Mouse (Mus musculus): ENCODE measurements around the gene Tdrd5. TPM values are rescaled to one million over a fixed set of nuclear protein-coding genes. Genes with fewer than 3 reads are reported as not detected.

The Tdrd5 gene
- total and polyA plus RNA-seq, 3 experiments = 3.4 to 4.1 TPM; not detected in 1

DNA sequence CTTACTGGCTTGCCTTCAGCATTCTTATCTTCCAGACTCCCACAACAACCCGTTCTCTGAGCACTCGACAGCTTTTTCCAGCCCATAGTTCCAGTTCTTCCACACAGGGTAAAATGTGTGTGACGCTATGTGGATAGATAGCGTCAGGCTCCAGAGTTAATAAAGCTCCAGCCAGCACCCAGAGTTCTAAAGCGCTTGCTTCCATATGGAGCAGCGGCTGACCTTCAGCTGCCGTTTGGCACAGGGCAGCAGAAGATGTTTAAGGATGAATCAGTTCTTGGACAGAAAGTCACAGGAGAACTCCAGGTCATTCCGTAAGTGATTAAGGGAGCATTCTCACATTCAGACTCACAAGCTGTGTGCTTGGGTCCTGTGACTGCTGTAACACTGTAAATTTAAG lies 85.5 kb downstream of the Tdrd5 start:
- H3K9ac ChIP-seq (ENCODE audit: control insufficient read depth, low read depth, low read length, poor library complexity, severe bottlenecking) = no peak overlapping the region
- H3K27me3 ChIP-seq (ENCODE audit: control insufficient read depth in 1 of 2, insufficient read depth in 2 of 2, low read length in 2 of 2) = no peaks in the 10 kb centered on the region
- H3K79me2 ChIP-seq (ENCODE audit: control insufficient read depth, insufficient read depth, low read length, poor library complexity) = no peaks in the 10 kb centered on the region
- TF ChIP-seq EP300 (IDR thresholded peaks at IDR 0.05; ENCODE audit: low read depth in 1 of 2, low read length in 2 of 2) (no peak), POLR2AphosphoS5 (IDR thresholded peaks at IDR 0.05; ENCODE audit: borderline replicate concordance, low read depth, low read length) (no peak), RAD21 (IDR thresholded peaks at IDR 0.05; ENCODE audit: low read depth, low read length) (no peak), TCF12 (IDR thresholded peaks at IDR 0.05; ENCODE audit: low read depth, low read length) (no peak), SMC3 (IDR thresholded peaks at IDR 0.05; ENCODE audit: low read depth, low read length) (no peak), ELF1 (IDR thresholded peaks at IDR 0.05; ENCODE audit: low read depth, low read length) (no peak), KAT2A (conservative IDR thresholded peaks at IDR 0.05; ENCODE audit: low read depth, low read length) (no peak), MAZ (IDR thresholded peaks at IDR 0.05; ENCODE audit: low read depth, low read length) (no peak)
- H3K36me3 ChIP-seq (ENCODE audit: control insufficient read depth in 1 of 2, insufficient read depth in 2 of 2, low read length in 2 of 2) = peaks cover 0 to 8% of the 10 kb centered on the region in 2 experiments; a peak in 2 of 4 replicates
- no peak overlapping the region for H3K27ac ChIP-seq (ENCODE audit: control insufficient read depth, low read depth, low read length)
- H3K9me3 ChIP-seq (replicated peaks; ENCODE audit: insufficient read depth, low read length) = no peaks in the 10 kb centered on the region
- H3K4me1 ChIP-seq (ENCODE audit: control insufficient read depth in 1 of 2, insufficient read depth in 2 of 2, low read length in 2 of 2) = peaks cover 0 to 22% of the 10 kb centered on the region in 2 experiments
- H3K4me3 ChIP-seq (ENCODE audit: control insufficient read depth in 1 of 2, insufficient read depth in 1 of 2, low read depth in 2 of 2, low read length in 2 of 2) = no peak overlapping the region
- DNase-seq (ENCODE audit: low read depth, low spot score) = no peak

DNA sequence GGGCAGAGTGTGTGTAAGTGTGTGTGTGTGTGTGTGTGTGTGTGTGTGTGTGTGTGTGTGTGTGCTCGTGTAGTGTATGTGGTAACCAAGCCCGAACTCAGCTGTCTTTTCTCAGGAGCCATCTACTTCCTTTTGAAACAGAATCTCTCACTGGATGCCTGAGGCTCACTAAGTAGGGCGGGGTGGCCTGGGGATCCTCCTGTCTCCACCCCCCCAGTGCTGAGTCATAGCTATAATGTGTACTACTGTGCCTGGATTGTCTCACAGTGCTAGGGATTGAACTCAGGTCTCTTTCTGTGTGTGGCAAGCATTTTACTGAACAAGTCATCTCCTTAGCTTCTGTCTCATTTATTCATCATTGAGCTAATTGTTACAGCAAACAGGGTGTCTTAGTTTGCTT lies 86.1 kb downstream of the Tdrd5 start:
- TF ChIP-seq TBP (IDR thresholded peaks at IDR 0.05; ENCODE audit: low read depth, low read length) = 0 out of 2 replicates have a peak, but pooled peaks have one; percentile 17
- no peak for TF ChIP-seq POLR2AphosphoS2 (IDR thresholded peaks at IDR 0.05; ENCODE audit: low read length)
- 0 out of 2 replicates have a peak, but pooled peaks have one; percentile 29 for TF ChIP-seq MXI1 (IDR thresholded peaks at IDR 0.05; ENCODE audit: low read depth, low read length)
- peak; percentile 42; the same call in 1 of the 2 replicates for TF ChIP-seq ETS1 (IDR thresholded peaks at IDR 0.05; ENCODE audit: low read depth, low read length)
- TF ChIP-seq JUND (IDR thresholded peaks at IDR 0.05; ENCODE audit: low read depth, low read length) = 0 out of 2 replicates have a peak, but pooled peaks have one; percentile 14
- 0 out of 2 replicates have a peak, but pooled peaks have one; percentile 17 for TF ChIP-seq SIN3A (IDR thresholded peaks at IDR 0.05; ENCODE audit: low read length)
- Histone ChIP-seq H3K79me2 (ENCODE audit: control insufficient read depth, insufficient read depth, low read length, poor library complexity) (no peaks in the 10 kb centered on the region), H3K36me3 (ENCODE audit: control insufficient read depth in 1 of 2, insufficient read depth in 2 of 2, low read length in 2 of 2) (peaks cover 0 to 13% of the 10 kb centered on the region in 2 experiments; a peak in 2 of 4 replicates), H3K27ac (ENCODE audit: control insufficient read depth, low read depth, low read length) (no peak overlapping the region), H3K4me3 (ENCODE audit: control insufficient read depth in 1 of 2, insufficient read depth in 1 of 2, low read depth in 2 of 2, low read length in 2 of 2) (no peak overlapping the region), H3K9me3 (replicated peaks; ENCODE audit: insufficient read depth, low read length) (no peaks in the 10 kb centered on the region), H3K9ac (ENCODE audit: control insufficient read depth, low read depth, low read length, poor library complexity, severe bottlenecking) (0 out of 2 replicates have a peak overlapping the region, but pooled peaks have one; percentile 19), H3K27me3 (ENCODE audit: control insufficient read depth in 1 of 2, insufficient read depth in 2 of 2, low read length in 2 of 2) (no peaks in the 10 kb centered on the region), H3K4me1 (ENCODE audit: control insufficient read depth in 1 of 2, insufficient read depth in 2 of 2, low read length in 2 of 2) (peaks cover 0 to 24% of the 10 kb centered on the region in 2 experiments)
- DNase-seq (ENCODE audit: low read depth, low spot score) = peak; percentile 86

DNA sequence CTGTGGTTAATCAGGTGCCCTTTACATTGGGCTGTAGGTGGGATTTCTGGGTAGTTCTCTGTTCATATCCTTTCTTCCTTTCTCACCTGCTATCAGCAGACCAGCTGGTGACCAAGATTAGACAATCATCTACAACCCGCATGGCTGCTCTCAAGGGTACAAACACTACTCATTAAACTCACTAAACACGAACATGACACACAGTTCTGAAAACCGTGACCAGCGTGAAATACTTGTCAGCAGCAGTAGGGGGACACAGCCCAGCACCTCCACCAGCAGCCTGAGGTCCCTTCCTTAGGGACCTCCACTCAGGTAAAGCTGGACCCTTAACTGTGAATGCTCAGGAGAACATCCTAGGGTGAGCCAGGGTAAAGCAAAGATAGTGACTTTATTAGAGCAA lies 87.2 kb downstream of the Tdrd5 start:
- no peak for DNase-seq (ENCODE audit: low read depth, low spot score)
- peaks cover 0 to 13% of the 10 kb centered on the region in 2 experiments; a peak in 2 of 4 replicates for H3K36me3 ChIP-seq (ENCODE audit: control insufficient read depth in 1 of 2, insufficient read depth in 2 of 2, low read length in 2 of 2)
- no peak overlapping the region for H3K4me3 ChIP-seq (ENCODE audit: control insufficient read depth in 1 of 2, insufficient read depth in 1 of 2, low read depth in 2 of 2, low read length in 2 of 2)
- H3K27ac ChIP-seq (ENCODE audit: control insufficient read depth, low read depth, low read length) = no peak overlapping the region
- H3K9ac ChIP-seq (ENCODE audit: control insufficient read depth, low read depth, low read length, poor library complexity, severe bottlenecking) = no peak overlapping the region
- peaks cover 0 to 24% of the 10 kb centered on the region in 2 experiments for H3K4me1 ChIP-seq (ENCODE audit: control insufficient read depth in 1 of 2, insufficient read depth in 2 of 2, low read length in 2 of 2)
- TF ChIP-seq GATA1 (IDR thresholded peaks at IDR 0.05; ENCODE audit: low read depth, low read length) (0 out of 2 replicates have a peak, but pooled peaks have one; percentile 15), POLR2AphosphoS2 (IDR thresholded peaks at IDR 0.05; ENCODE audit: low read length) (no peak), EP300 (IDR thresholded peaks at IDR 0.05; ENCODE audit: low read depth in 1 of 2, low read length in 2 of 2) (no peak), HCFC1 (IDR thresholded peaks at IDR 0.05; ENCODE audit: low read depth, low read length) (no peak)
- no peaks in the 10 kb centered on the region for H3K27me3 ChIP-seq (ENCODE audit: control insufficient read depth in 1 of 2, insufficient read depth in 2 of 2, low read length in 2 of 2)
- H3K79me2 ChIP-seq (ENCODE audit: control insufficient read depth, insufficient read depth, low read length, poor library complexity) = no peaks in the 10 kb centered on the region
- H3K9me3 ChIP-seq (replicated peaks; ENCODE audit: insufficient read depth, low read length) = no peaks in the 10 kb centered on the region

All from MEL (cell line).